Mouse (Mus musculus): ENCODE data around the gene Arr3. TPM values are rescaled to one million over a fixed set of nuclear protein-coding genes. Genes with fewer than 3 reads are reported as not detected.

Arr3 gene
- not detected for total RNA-seq (2021)
- long read RNA-seq, experiment 1, result 0 reads
- long read RNA-seq, experiment 2, result 0 reads

DNA sequence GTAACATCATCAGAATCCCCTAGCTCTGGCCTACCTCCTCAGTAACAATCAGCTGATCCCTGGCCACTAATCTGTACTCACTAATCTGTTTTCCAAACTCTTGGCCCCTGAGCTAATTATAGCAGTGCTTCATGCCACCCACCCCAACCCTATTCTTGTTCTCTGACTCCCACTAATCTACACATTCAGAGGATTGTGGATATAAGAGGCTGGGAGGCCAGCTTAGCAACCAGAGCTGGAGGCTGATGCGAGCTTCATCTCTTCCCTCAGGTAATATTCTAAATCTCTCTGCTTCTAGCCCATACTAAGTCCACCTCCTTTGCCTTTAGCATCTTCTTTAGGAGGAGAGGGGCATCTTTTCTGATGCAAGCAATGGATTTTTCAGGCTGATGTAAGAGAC lies at the start of gene Arr3:
Gene Arr3 (plus strand): TSS at position 184 of the 400 bp plus-strand sequence.
- DNase-seq, result no peak

DNA sequence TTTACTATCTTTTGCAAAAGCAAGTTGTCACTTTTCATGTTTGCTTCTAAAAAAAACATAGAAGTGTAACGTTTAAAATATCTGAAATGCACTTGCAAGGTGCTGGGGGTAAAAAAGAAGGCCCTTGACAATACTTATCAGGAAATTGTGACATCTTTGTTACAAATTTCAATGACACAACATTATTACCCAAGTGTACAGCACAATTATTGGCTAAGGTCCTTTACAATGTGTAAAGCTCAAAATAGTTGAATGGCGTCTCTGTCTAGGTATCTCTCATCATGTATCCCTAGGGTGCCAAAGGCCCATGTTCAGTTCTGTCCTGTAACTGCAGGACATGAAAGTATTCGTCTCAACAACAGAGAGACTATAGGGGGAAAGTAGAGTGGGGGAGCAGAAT lies 49.3 kb upstream of the Arr3 start:
- DNase-seq, result no peak

- DNase-seq, result no peak
These were observed 39.6 kb upstream of the Arr3 start for GRCm38 (mm10) chrX:100565696-100566095.

DNA sequence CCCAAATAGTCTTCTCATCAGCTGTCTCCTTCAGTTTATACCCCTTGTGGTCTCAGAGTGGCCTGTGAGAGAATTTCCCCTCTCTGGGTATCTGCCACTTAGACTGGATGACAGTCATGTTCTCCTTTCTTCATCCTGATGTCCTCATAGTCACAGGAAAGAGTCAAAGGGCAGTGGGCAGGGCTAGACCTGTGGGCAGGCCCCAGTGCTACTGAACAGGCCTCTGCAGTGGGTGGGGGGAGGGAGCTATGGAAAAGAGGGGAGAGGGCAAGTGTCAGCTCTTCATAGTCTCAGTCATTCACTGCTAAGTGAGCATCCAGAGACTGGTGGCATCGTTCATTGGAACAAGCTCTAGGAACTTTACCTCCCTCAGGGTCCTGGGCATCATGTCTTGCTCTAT lies 33.3 kb upstream of the Arr3 start, which contains the start of gene Awat1:
Gene Awat1 (plus strand): TSS at position 301 of the 400 bp plus-strand sequence.
- DNase-seq, result no peak

DNA sequence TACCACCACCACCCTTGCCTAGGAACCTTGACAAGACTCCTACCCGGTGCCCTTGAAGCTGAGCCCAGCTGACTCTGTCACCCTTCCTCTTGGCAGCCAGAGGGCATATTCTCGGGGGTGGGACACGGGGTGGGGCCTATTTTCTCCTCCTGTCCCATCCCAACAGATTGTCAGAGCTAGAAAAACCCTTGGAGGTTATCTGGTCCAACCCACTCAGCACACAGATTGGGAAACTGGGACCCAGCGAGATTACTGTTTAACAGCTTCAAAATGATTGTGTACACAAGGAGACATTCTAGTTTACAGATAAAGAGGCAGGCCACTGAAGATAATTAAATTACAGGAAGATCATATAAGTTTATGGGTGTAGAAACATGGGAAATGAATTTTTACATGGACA lies 10.5 kb upstream of the Arr3 start, which contains the start of gene P2ry4:
Gene P2ry4 (minus strand): TSS at position 79 of the 400 bp plus-strand sequence.
- DNase-seq, result no peak

DNA sequence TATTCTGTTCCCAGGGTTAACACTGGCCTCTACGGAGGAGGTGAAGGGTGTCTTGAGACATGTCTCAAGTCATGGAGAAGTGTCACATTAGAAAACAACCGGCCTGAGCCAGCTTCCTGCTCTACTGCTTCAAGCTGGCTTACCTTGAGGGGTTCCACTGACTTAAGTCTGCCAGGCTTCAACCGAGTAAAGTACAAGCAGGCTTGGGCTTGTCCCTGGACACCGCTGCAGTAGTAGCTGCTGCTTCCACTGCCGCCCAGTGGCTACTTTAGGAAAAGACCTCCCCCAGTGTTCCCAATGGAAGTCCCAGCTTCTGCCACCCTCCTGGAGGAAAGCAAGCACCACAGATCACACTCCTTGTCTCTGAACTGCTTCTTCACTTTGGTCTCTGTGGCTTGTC lies 7.9 kb upstream of the Arr3 start:
- DNase-seq, result peak; percentile 57 to 62

GRCm38 (mm10) chrX:100599755-100600154 lies 5.5 kb upstream of the Arr3 start:
- DNase-seq, result no peak

- DNase-seq, result no peak
These were observed 13.2 kb downstream of the Arr3 start for GRCm38 (mm10) chrX:100618488-100618887.

DNA sequence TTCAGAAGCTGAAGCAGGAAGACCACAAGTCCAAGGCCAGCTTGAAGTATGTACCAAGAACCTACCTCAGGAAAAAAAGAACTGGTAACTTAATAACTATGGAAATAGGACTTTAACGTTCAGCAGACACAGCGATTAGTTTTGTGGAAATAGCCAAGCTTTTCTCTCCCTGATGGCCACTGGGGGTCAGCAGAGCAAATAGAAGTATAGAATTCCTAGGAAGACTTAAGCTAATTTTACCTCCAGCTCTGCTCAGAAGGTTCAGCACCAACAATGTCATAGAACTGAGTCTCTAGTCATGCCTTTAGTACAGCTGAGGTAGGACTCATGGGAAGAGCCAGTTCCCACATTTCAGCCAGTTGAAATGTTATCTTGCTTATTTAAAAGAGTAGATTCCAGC lies 16.1 kb downstream of the Arr3 start:
- no peak for DNase-seq

- DNase-seq, result no peak
These were observed 18.9 kb downstream of the Arr3 start for GRCm38 (mm10) chrX:100624242-100624641.

GRCm38 (mm10) chrX:100625146-100625545 lies 19.8 kb downstream of the Arr3 start:
- no peak for DNase-seq

- DNase-seq, result no peak
These were observed 20.2 kb downstream of the Arr3 start, which contains the start of gene Kif4 for GRCm38 (mm10) chrX:100625546-100625801. Gene Kif4, plus strand, starts transcription at chrX:100625737.

DNA sequence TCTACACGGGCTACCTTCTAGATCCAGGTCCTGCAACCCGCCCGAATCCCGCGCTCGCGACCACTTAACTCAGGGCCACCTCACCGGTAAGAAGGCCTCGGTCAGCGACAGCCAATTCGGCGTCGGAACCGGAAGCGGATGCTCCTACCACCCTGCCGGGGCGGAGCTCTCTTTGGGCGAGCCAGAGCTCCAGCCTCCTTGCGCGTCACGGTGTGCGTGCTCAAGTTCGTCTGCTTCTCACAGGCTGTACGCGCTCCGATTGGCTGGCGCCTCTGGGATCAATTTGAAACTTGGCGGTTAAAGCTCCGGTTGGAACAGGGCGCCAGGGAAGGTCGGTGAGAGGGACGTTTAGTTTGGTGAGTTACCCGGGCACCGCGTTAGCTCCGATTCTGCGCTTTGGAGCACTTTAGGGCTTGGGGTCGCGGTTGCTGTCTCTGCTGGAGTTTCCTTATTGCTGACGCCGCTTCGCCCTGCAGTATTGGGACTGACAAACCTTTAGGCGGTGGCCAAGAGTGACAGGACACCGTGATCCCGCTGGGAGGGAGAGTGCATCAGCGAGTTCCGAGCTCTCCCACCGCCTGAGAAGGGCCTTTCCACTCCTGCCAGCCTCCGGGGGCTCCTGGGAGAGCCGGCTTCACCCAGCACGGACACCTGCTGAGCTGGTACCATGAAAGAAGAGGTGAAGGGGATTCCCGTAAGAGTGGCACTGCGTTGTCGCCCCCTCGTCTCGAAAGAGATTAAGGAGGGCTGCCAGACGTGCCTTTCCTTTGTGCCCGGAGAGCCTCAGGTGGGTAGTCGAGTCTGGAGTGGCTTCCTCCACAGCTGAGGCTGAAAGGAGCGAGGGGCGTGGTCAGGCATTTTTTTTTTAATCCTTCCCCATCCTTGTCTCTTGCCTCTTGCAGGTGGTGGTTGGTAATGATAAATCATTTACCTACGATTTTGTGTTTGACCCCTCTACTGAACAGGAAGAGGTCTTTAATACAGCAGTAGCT lies 20.8 kb downstream of the Arr3 start, which contains the start of gene Pdzd11:
Gene Pdzd11 (minus strand): TSS at position 767 of the 992 bp plus-strand sequence.
- peak; percentile 92 to 94 for DNase-seq

GRCm38 (mm10) chrX:100629076-100629475 lies 23.8 kb downstream of the Arr3 start:
- DNase-seq, result no peak

DNA sequence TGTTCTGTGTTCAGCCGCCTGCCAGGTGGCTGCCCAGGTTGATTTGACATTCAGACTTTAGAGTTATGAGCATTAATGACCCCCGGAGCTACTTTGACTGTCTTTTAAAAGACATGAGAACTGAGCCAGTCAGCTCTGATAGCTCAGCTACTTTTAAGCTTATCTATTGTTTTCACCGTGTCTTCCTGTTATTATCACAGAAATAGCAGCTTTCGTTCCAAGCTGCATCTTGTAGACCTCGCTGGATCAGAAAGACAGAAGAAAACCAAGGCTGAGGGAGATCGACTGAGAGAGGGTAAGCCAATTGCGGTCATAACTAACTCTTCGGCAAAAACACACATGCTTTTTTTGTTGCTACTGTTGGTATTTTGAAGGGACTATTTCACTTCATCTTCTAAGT lies 33.2 kb downstream of the Arr3 start:
- no peak for DNase-seq

- peak in 1 of 2 experiments; percentile 2 for DNase-seq
These were observed 47.6 kb downstream of the Arr3 start for GRCm38 (mm10) chrX:100652848-100653247.

DNA sequence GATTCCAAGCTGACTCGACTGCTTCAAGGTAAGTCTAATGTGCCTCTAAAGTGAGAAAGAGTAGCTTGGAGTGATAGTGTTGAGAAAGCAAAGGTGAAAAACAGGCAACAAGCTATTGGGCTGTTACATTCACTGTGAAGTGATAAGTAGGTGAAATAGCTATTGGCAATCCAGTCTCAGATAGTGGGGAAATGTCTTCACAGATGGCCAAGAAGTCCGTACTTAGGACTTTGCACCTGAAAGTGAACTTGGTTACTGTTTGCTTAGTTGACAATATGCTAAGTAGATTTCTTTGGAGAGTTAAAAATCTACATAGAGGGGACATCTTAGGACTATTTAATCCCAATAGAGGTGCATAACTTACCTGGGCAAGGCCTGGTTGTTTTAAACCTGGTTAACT lies 59.5 kb downstream of the Arr3 start:
- DNase-seq, result no peak

Other genes with a start within 250 kb of the Arr3 start
- gene Otud6a, start 176.5 kb upstream of the Arr3 start, total RNA-seq (2021), result not detected
- under 1 TPM; 0.89 to 0.95 TPM for gene Awat2, start 162.8 kb upstream of the Arr3 start, total RNA-seq (2021)
- 10 to 100 TPM; 59.7 to 67.5 TPM for gene Igbp1, start 111.2 kb upstream of the Arr3 start, total RNA-seq (2021)
- gene Dgat2l6, start 80.7 kb upstream of the Arr3 start, total RNA-seq (2021), result not detected
- not detected for gene Awat1, start 33.2 kb upstream of the Arr3 start, total RNA-seq (2021)
- not detected for gene P2ry4, start 10.6 kb upstream of the Arr3 start, total RNA-seq (2021)
- 1 to 10 TPM; 1.7 to 2.8 TPM for gene Kif4, start 20.2 kb downstream of the Arr3 start, total RNA-seq (2021)
- gene Pdzd11, start 21.1 kb downstream of the Arr3 start, total RNA-seq (2021), result 10 to 100 TPM; 45.6 to 52.2 TPM
- gene Gdpd2, start 124.4 kb downstream of the Arr3 start, total RNA-seq (2021), result under 1 TPM; 0.23 TPM
- gene Dlg3, start 162.2 kb downstream of the Arr3 start, total RNA-seq (2021), result 10 to 100 TPM; 39.1 to 43.5 TPM